Mouse (Mus musculus) C2C12 (cell line): Measurements from ENCODE around the gene Scfd2. TPM values are rescaled to one million over a fixed set of nuclear protein-coding genes. Genes with fewer than 3 reads are reported as not detected.

Experiments used
- H3K27me3 ChIP-seq: one replicate; pipeline ENCODE4 v1.6.1; 2011; ENCODE audit not compliant: control insufficient read depth, insufficient read depth, insufficient read length
- H3K36me3 ChIP-seq: one replicate; pipeline ENCODE4 v1.6.1; 2011; ENCODE audit not compliant: control insufficient read depth, insufficient read depth
- H3K4me3 ChIP-seq: one replicate; pipeline ENCODE4 v1.5.1; 2011; ENCODE audit warnings: mild to moderate bottlenecking, control low read depth; ENCODE audit not compliant: poor library complexity, insufficient read depth, severe bottlenecking
- H3K79me2 ChIP-seq: one replicate; pipeline ENCODE4 v1.6.1; 2011; ENCODE audit not compliant: control insufficient read depth, insufficient read depth
- H3K79me3 ChIP-seq: one replicate; pipeline ENCODE4 v1.6.1; 2011; ENCODE audit warnings: low read depth, control low read depth
- H3ac ChIP-seq: one replicate; pipeline ENCODE3; 2011; ENCODE audit warnings: low read depth; ENCODE audit not compliant: control insufficient read depth, insufficient read length
- CEBPB ChIP-seq: IDR thresholded peaks from one replicate; pipeline ENCODE4 v1.6.1; 2011; ENCODE audit warnings: low read depth, mild to moderate bottlenecking, control low read depth, moderate library complexity
- CTCF ChIP-seq: IDR thresholded peaks from one replicate; pipeline ENCODE4 v1.5.1; 2011; ENCODE audit not compliant: control insufficient read depth, insufficient read depth, insufficient read length
- FOSL1 ChIP-seq: IDR thresholded peaks from one replicate; pipeline ENCODE4 v1.8.0; 2011; ENCODE audit warnings: mild to moderate bottlenecking, low read length; ENCODE audit not compliant: poor library complexity, insufficient read depth, severe bottlenecking
- MAX ChIP-seq: IDR thresholded peaks from one replicate; pipeline ENCODE4 v1.6.1; 2011; ENCODE audit warnings: mild to moderate bottlenecking, control low read depth
- MYOD1 ChIP-seq: IDR thresholded peaks from one replicate; pipeline ENCODE4 v1.6.1; 2011; ENCODE audit warnings: low read depth; ENCODE audit not compliant: control insufficient read depth, insufficient read length
- MYOG ChIP-seq: IDR thresholded peaks from one replicate; pipeline ENCODE4 v1.6.1; 2011; ENCODE audit not compliant: control insufficient read depth, insufficient read length; ENCODE audit errors: extremely low read depth
- USF1 ChIP-seq: IDR thresholded peaks from one replicate; pipeline ENCODE4 v1.6.1; 2011; ENCODE audit warnings: low read depth, mild to moderate bottlenecking, control low read depth, moderate library complexity
- polyA plus RNA-seq: library from polyadenylated mRNA; unstranded; fragments of >200 nt; fragmentation: generic; extraction: Trizol; gene quantifications from one replicate; pipeline ENCODE4 v1.2.1, GENCODE M21; 2012; ENCODE audit warnings: missing spikeins

Scfd2 gene
- polyA plus RNA-seq, 1 experiment, result 5.8 TPM

DNA sequence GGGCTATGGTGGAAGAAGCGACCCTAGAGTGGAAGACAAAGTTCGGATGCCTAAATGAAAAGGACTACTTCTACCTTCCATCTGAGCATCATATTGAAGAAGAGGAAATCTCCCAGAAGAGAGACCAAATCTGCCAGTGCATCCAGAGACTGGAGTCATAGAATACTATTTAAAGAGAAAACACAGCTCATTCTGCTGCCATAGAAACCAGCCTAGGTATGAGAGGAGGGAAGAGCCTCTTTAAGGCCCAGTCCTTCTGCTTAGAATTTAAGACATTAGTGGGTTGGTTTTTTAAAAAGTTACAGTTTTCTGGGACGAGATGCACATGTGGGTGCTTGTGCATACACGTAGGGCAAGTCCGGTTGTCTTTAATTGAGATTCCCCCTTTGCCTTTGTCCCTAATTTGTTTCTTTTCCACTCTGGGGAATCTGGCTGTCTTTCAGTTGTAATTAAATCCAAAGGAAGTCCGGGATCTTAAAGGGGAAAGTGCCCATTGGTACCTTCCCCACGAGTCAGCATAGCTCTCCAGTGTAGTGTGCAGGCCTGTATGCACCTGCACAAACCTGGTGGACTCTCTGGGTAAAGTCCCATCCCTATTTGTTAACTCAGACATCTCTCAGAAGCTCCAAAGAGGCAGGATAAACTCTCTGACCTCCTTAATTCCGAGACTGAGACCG is 341.9 kb downstream of the Scfd2 start:
- Histone ChIP-seq H3K36me3 (no peaks in the 10 kb centered on the region), H3K79me3 (no peaks in the 10 kb centered on the region), H3K79me2 (no peaks in the 10 kb centered on the region), H3K4me3 (no peak overlapping the region), H3K27me3 (no peaks in the 10 kb centered on the region), H3ac (no peak overlapping the region)
- TF ChIP-seq USF1 (no peak), MYOD1 (no peak), MYOG (no peak), CTCF (no peak), FOSL1 (no peak), CEBPB (no peak), MAX (no peak)

DNA sequence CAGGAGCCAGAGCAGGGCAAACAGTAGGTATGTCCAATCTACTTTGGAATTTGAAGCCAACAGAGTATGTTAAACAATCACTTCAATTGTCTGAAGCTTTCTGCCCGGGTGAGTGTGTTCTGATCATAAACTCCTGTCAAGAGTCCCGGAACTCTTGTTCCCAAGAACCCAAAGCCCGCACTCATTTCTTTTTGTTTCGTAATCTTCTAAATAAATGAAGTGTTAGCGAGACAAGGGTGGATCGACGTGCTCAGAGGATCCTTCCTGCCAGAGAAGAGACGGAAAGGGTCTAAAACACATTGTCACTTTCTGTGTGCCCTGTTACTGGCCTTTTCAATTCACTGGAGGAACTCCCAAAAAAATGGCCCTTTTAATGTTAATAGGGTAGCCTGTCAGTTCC is 342.7 kb downstream of the Scfd2 start:
- H3ac ChIP-seq, result no peak overlapping the region

DNA sequence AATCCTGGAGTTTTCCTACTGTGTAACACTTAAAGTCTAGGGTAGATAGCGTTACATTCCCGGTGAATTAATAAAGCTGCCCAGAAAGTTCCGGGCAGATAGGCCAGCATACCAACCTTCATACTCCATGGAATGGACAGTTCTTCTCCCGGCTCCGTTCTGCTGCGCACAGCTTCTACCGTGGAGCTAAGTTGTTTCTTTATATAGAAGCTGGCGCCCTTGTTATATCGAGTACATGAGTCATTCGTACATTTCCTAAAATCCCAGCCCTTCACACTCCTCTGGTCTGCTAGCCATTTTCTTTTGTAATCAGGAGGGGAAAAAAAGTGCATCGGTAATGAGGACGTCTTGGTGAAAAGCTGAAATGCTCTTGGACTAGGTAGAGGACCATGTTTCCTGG is 343.5 kb downstream of the Scfd2 start:
- H3K79me2 ChIP-seq, result no peaks in the 10 kb centered on the region
- H3K27me3 ChIP-seq, result no peaks in the 10 kb centered on the region
- H3ac ChIP-seq, result no peak overlapping the region
- H3K79me3 ChIP-seq, result no peaks in the 10 kb centered on the region
- TF ChIP-seq CTCF (no peak), USF1 (no peak), MYOD1 (no peak), FOSL1 (no peak), MYOG (no peak), CEBPB (no peak), MAX (no peak)
- no peak overlapping the region for H3K4me3 ChIP-seq
- no peaks in the 10 kb centered on the region for H3K36me3 ChIP-seq

More for the DNA sequence above, 342.7 kb downstream of the Scfd2 start:
- Histone ChIP-seq H3K79me3 (no peaks in the 10 kb centered on the region), H3K79me2 (no peaks in the 10 kb centered on the region), H3K4me3 (no peak overlapping the region), H3K36me3 (no peaks in the 10 kb centered on the region), H3K27me3 (no peaks in the 10 kb centered on the region)
- TF ChIP-seq FOSL1 (no peak), MYOD1 (no peak), USF1 (no peak), MYOG (no peak), MAX (no peak), CTCF (no peak), CEBPB (no peak)

DNA sequence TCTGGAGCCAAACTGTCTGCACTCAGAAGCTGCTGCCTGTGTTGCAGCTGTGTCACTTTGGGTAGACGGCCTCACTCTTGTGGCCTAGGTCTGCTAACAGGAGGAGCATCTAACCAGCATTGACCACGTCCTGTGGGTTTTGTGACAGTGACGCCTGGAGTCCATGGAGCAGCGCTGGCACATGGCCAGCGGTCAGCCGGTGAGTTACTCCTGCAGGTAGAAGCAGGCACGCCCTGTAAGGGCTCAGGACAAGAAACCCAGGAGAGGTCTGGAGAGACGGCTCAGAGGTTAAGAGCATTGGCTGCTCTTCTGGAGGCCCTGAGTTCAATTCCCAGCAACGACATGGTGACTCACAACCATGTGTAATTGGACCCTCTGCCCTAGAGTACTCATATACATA is 347.0 kb downstream of the Scfd2 start:
- Histone ChIP-seq H3K36me3 (no peaks in the 10 kb centered on the region), H3K27me3 (no peaks in the 10 kb centered on the region), H3K4me3 (no peak overlapping the region), H3K79me2 (no peaks in the 10 kb centered on the region), H3ac (no peak overlapping the region), H3K79me3 (no peaks in the 10 kb centered on the region)
- no peak for TF ChIP-seq FOSL1
- TF ChIP-seq MYOG, result no peak
- no peak for TF ChIP-seq MAX
- TF ChIP-seq USF1, result no peak
- TF ChIP-seq MYOD1, result no peak
- TF ChIP-seq CEBPB, result no peak
- TF ChIP-seq CTCF, result no peak

DNA sequence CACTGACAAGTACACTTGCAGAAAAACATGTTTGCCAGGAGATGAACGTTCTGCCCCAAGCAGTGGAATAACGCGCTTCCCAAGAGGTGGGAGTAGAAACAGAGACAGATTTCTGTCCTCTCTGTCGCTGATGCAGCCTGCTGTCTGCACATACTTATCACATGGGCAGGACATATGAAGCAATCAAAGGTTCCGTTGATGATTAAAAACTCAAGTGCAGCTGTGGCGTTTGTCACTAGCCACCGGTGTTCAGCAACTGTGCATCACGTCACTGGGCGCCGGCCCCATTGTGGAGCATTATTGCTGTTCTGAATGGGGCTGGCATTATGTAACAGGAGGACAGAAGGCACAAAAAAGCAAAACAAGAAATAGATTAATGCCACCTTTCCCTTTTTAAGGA is 348.4 kb downstream of the Scfd2 start:
- Histone ChIP-seq H3K36me3 (no peaks in the 10 kb centered on the region), H3K27me3 (no peaks in the 10 kb centered on the region), H3K79me3 (no peaks in the 10 kb centered on the region), H3K4me3 (no peak overlapping the region), H3ac (no peak overlapping the region), H3K79me2 (no peaks in the 10 kb centered on the region)
- no peak for TF ChIP-seq CEBPB
- TF ChIP-seq MYOG, result no peak
- no peak for TF ChIP-seq MAX
- no peak for TF ChIP-seq FOSL1
- TF ChIP-seq MYOD1, result no peak
- TF ChIP-seq CTCF, result no peak
- no peak for TF ChIP-seq USF1

DNA sequence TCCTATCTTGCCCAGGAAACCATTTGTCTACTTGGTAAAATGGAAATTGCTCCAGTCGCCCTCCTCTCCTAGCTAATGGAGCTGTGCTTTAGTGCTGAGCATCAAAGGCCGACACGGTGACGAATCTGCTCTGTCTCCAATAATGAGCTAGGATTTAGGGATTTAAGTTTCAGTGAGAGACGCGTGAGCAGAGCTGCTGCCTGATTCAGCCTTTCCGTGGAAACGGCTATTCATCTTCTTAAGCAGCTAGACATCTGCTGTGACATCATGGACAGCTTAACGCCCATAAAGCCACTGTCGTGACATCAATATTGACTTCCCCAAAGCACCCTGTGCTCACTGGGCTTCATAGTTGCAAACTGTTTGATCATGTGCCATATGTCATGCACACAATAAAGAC is 351.3 kb downstream of the Scfd2 start:
- TF ChIP-seq USF1, result no peak
- no peak for TF ChIP-seq MYOG
- no peak for TF ChIP-seq MAX
- no peak for TF ChIP-seq CTCF
- Histone ChIP-seq H3K27me3 (no peaks in the 10 kb centered on the region), H3K79me2 (no peaks in the 10 kb centered on the region), H3ac (no peak overlapping the region), H3K79me3 (no peaks in the 10 kb centered on the region), H3K36me3 (no peaks in the 10 kb centered on the region), H3K4me3 (no peak overlapping the region)
